Mouse (Mus musculus) embryonic facial prominence, embryonic 13.5 days (tissue): ENCODE data around the gene Trove2. TPM values are rescaled to one million over a fixed set of nuclear protein-coding genes. Genes with fewer than 3 reads are reported as not detected.
"Not testable (repeated sequence)": the region's sequence is repeated elsewhere in the genome, so short reads cannot be mapped to it uniquely, and the experiment has no call there.

ENCODE experiments used
- ATAC-seq: fragments of 200-750 bp; cut with Nextera tagmentation; 2 replicates; pipeline ENCODE4 v1.8.0; 2017; ENCODE audit warnings: low read depth; ENCODE audit not compliant: insufficient number of reproducible peaks, insufficient read depth, low FRiP score, low TSS enrichment
- H3K27ac ChIP-seq: fragments of 300-500 bp; sonication (generic); 2 replicates; pipeline ENCODE4 v1.5.1; 2015; ENCODE audit warnings: moderate library complexity, mild to moderate bottlenecking, inconsistent platforms
- H3K27me3 ChIP-seq: fragments of 300-500 bp; sonication (generic); 2 replicates; pipeline ENCODE4 v1.6.1; 2015; ENCODE audit warnings: mild to moderate bottlenecking, inconsistent platforms
- H3K36me3 ChIP-seq: fragments of 300-500 bp; sonication (generic); 2 replicates; pipeline ENCODE4 v1.6.1; 2015; ENCODE audit warnings: mild to moderate bottlenecking, inconsistent platforms
- H3K4me1 ChIP-seq: fragments of 300-500 bp; sonication (generic); 2 replicates; pipeline ENCODE4 v1.6.1; 2015; ENCODE audit warnings: inconsistent platforms
- H3K4me2 ChIP-seq: fragments of 300-500 bp; sonication (generic); 2 replicates; pipeline ENCODE4 v1.6.1; 2015; ENCODE audit warnings: moderate library complexity, mild to moderate bottlenecking, inconsistent platforms
- H3K4me3 ChIP-seq: fragments of 300-500 bp; sonication (generic); 2 replicates; pipeline ENCODE4 v1.5.1; 2015; ENCODE audit warnings: mild to moderate bottlenecking, inconsistent platforms
- H3K9ac ChIP-seq: fragments of 300-500 bp; sonication (generic); 2 replicates; pipeline ENCODE4 v1.6.1; 2015; ENCODE audit warnings: mild to moderate bottlenecking, inconsistent platforms
- H3K9me3 ChIP-seq: fragments of 300-500 bp; sonication (generic); 2 replicates; pipeline ENCODE4 v1.6.1; 2016; ENCODE audit warnings: inconsistent platforms
- WGBS: fragments of 180-500 bp; shearing (Covaris S2); methylation state at CpG from one replicate; pipeline ENCODE4 v1.1.7; 2015; ENCODE audit warnings: mixed read lengths; 5-methylcytosine and 5-hydroxymethylcytosine counted together
- polyA plus RNA-seq: library from polyadenylated mRNA; unstranded; fragments of >200 nt; fragmentation: Nextera tagmentation; extraction: Ambion mirVana; gene quantifications from 2 replicates; pipeline ENCODE4 v1.2.1, GENCODE M21; 2015

Gene Trove2
- polyA plus RNA-seq, 1 experiment from 2014 or later, result 25.9 TPM

GRCm38 (mm10) chr1:143733914-143734410 is 42.9 kb downstream of the Trove2 start:
- Histone ChIP-seq H3K9ac (no peak overlapping the region), H3K36me3 (no peaks in the 10 kb centered on the region), H3K4me2 (no peak overlapping the region), H3K27me3 (no peaks in the 10 kb centered on the region), H3K9me3 (no peaks in the 10 kb centered on the region), H3K27ac (no peak overlapping the region), H3K4me1 (no peaks in the 10 kb centered on the region), H3K4me3 (no peak overlapping the region)
- WGBS, result 74% methylated on average over 5 of the region's 5 CpGs
- no peak for ATAC-seq

DNA sequence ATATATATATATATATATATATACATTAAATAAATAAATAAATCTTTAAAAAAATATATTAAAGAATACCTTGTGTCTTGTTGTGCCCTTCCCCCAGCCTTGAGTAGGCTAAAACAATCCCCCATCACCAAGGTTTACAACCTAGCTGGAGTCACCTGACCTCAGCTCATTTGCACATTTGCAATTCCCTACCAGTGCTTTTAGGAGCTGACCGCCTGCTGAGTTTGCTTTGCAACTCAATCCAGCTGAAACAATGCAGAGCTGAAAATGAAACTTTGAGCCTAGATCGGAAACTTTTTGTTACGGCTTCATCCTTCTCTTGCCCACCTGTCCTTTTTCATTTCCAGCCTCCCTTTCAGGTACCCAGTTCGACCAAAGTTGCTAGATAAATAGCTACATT is 45.2 kb downstream of the Trove2 start:
- no peaks in the 10 kb centered on the region for H3K36me3 ChIP-seq
- H3K27me3 ChIP-seq, result no peaks in the 10 kb centered on the region
- no peak overlapping the region for H3K27ac ChIP-seq
- ATAC-seq, result no peak
- no peaks in the 10 kb centered on the region for H3K4me1 ChIP-seq
- no peak overlapping the region for H3K4me2 ChIP-seq
- WGBS, result 50% methylated on average over 4 of the region's 4 CpGs
- H3K9ac ChIP-seq, result no peak overlapping the region
- H3K4me3 ChIP-seq, result no peak overlapping the region
- no peaks in the 10 kb centered on the region for H3K9me3 ChIP-seq

DNA sequence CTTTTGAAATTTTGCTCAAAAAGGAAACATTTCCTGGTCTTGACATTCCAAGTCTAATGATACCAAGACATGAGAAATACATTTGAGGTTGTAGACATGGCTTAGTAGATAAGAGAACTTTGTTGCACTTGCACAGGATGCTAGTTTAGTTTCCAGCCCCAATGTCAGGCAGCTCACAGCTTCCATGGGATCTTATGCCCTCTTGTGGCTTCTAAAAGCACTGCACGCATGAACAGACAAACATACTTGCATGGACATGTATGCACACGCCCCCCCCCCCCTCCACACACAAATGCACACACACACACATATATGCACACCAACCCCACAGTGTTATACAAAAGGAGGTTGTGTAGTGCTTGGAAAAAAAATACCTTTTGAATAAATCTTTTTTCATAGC is 46.0 kb downstream of the Trove2 start:
- no peak for ATAC-seq
- H3K4me3 ChIP-seq, result no peak overlapping the region
- no peaks in the 10 kb centered on the region for H3K27me3 ChIP-seq
- 78% methylated on average over 2 of the region's 2 CpGs for whole genome bisulfite sequencing
- no peaks in the 10 kb centered on the region for H3K9me3 ChIP-seq
- no peak overlapping the region for H3K27ac ChIP-seq
- H3K4me1 ChIP-seq, result no peaks in the 10 kb centered on the region
- no peaks in the 10 kb centered on the region for H3K36me3 ChIP-seq
- H3K9ac ChIP-seq, result no peak overlapping the region
- H3K4me2 ChIP-seq, result no peak overlapping the region

DNA sequence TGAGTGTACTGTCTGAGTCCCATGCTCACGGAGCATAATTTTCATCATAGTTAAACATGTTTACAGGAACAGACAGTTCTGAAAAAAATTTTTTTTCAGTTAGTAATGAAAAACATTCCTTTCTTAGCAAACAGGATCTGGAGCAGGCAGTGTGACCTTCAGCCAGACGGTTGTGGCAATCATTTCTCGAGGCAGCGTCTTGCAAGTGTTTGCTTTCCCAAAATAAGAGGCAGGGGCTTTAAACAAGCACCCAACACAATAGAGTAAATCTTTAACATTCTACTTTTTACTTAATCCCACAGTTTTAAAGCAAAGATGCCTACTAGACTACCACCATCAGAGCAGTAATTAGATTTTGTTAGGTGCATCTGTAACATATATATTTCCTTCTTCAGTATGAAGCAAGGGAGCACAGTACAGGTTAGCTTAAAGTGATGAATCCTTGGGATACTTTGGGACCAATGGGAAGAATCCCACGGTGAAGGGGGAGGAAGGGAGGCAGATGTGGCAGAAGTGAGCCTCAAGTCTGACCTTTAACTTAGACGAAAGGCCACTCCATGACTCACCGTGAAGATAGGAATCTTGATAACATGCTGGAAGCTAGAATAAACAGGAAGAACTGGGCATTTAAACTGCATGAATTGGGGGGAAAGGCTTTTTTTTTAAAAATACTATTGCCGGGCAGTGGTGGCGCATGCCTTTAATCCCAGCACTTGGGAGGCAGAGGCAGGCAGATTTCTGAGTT is 49.0 kb downstream of the Trove2 start:
- WGBS, result 52% methylated on average over 9 of the region's 9 CpGs
- H3K4me1 ChIP-seq, result no peaks in the 10 kb centered on the region
- H3K4me2 ChIP-seq, result no peak overlapping the region
- no peaks in the 10 kb centered on the region for H3K36me3 ChIP-seq
- no peaks in the 10 kb centered on the region for H3K9me3 ChIP-seq
- no peak overlapping the region for H3K4me3 ChIP-seq
- H3K9ac ChIP-seq, result no peak overlapping the region
- no peak overlapping the region for H3K27ac ChIP-seq
- H3K27me3 ChIP-seq, result no peaks in the 10 kb centered on the region
- no peak for ATAC-seq

- H3K9ac ChIP-seq, result no peak overlapping the region
- no peak for ATAC-seq
- H3K4me1 ChIP-seq, result no peaks in the 10 kb centered on the region
- no peak overlapping the region for H3K4me2 ChIP-seq
- H3K27me3 ChIP-seq, result no peaks in the 10 kb centered on the region
- WGBS, result 80% methylated on average over 5 of the region's 5 CpGs
- H3K36me3 ChIP-seq, result no peaks in the 10 kb centered on the region
- no peaks in the 10 kb centered on the region for H3K9me3 ChIP-seq
- H3K4me3 ChIP-seq, result no peak overlapping the region
- no peak overlapping the region for H3K27ac ChIP-seq
Measured at GRCm38 (mm10) chr1:143724456-143725064, 52.3 kb downstream of the Trove2 start.

- no CpG with 5 or more reads among the region's 2 CpGs for WGBS
- H3K4me2 ChIP-seq, H3K9ac ChIP-seq, H3K36me3 ChIP-seq, H3K9me3 ChIP-seq, H3K4me1 ChIP-seq, H3K27ac ChIP-seq, ATAC-seq, H3K27me3 ChIP-seq, H3K4me3 ChIP-seq: not testable (repeated sequence)
Measured at GRCm38 (mm10) chr1:143716038-143716437, 60.8 kb downstream of the Trove2 start, which contains the start of gene Glrx2. TSS of gene Glrx2 (plus strand) at chr1:143716338.

GRCm38 (mm10) chr1:143710627-143710976 is 66.3 kb downstream of the Trove2 start:
- Histone ChIP-seq H3K4me1 (peaks cover 6% of the 10 kb centered on the region), H3K9ac (no peak overlapping the region), H3K36me3 (no peaks in the 10 kb centered on the region), H3K27ac (no peak overlapping the region), H3K4me3 (no peak overlapping the region), H3K4me2 (no peak overlapping the region), H3K9me3 (no peaks in the 10 kb centered on the region), H3K27me3 (no peaks in the 10 kb centered on the region)
- ATAC-seq, result no peak
- 68% methylated on average over 5 of the region's 5 CpGs for WGBS

DNA sequence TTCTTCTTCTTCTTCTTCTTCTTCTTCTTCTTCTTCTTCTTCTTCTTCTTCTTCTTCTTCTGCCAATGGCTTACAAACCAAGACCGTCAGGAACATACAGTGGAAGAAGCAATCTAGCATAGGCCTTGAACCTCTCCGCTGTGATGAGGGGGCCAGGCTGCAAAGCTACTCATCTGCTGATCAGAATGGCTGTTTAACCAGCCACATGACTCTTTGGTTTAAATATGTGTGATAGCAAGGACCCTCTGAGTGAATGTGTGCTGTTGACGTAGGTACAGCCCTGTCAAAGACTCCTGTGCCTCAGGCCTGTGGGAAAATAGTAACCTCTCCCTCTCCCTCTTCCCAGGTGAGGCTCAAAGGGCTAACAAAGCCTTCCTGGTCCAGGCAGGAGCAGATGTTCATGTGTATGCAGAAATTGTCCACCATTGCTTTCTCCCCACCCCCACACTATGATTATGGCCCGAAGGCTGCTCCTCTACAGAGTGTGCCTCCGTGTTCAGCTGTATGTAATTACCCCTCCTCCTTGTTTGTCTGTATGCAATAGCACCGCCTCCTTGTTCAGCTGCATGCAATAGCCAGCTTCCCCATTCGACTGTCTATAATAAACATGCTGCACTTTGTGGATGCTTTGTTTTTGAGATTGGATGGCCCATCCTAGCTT is 66.8 kb downstream of the Trove2 start:
- H3K27ac ChIP-seq, result no peak overlapping the region
- H3K9me3 ChIP-seq, result no peaks in the 10 kb centered on the region
- H3K4me1 ChIP-seq, result peaks cover 6% of the 10 kb centered on the region
- 44% methylated on average over 7 of the region's 7 CpGs for WGBS
- H3K4me3 ChIP-seq, result no peak overlapping the region
- ATAC-seq, result peak; percentile 64; the same call in 1 of the 2 replicates
- no peaks in the 10 kb centered on the region for H3K36me3 ChIP-seq
- H3K4me2 ChIP-seq, result no peak overlapping the region
- no peaks in the 10 kb centered on the region for H3K27me3 ChIP-seq
- H3K9ac ChIP-seq, result no peak overlapping the region

- Histone ChIP-seq H3K4me1 (peaks cover 6% of the 10 kb centered on the region), H3K27ac (no peak overlapping the region), H3K4me3 (no peak overlapping the region), H3K36me3 (no peaks in the 10 kb centered on the region), H3K27me3 (no peaks in the 10 kb centered on the region), H3K9ac (no peak overlapping the region), H3K9me3 (no peaks in the 10 kb centered on the region), H3K4me2 (no peak overlapping the region)
- no peak for ATAC-seq
- 73% methylated on average over 6 of the region's 6 CpGs for WGBS
Measured at GRCm38 (mm10) chr1:143708361-143708760, 68.5 kb downstream of the Trove2 start.

DNA sequence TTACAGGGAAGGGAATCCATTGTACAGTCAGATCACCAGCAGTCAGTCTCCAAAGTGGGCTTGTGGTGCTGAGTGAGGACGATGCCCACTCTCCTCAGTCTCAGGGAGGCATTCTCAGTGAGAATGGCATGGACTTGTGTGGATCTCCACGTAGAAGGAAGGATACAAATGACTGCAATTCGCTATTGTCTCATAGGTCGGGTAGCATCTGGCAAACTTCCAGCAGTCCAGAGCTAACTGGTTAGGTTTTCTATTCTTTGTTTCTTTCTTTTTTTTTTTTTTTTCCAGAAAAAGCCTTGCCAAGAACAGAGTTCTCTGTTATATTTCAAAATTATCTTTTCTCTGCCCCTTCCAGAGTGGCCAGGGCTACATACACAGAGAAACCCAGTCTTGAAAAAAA is 69.9 kb downstream of the Trove2 start:
- Histone ChIP-seq H3K4me2 (no peak overlapping the region), H3K27me3 (no peaks in the 10 kb centered on the region), H3K36me3 (no peaks in the 10 kb centered on the region), H3K9me3 (no peaks in the 10 kb centered on the region), H3K9ac (no peak overlapping the region), H3K4me3 (no peak overlapping the region), H3K27ac (no peak overlapping the region), H3K4me1 (peaks cover 6% of the 10 kb centered on the region)
- 68% methylated on average over 4 of the region's 4 CpGs for WGBS
- no peak for ATAC-seq

DNA sequence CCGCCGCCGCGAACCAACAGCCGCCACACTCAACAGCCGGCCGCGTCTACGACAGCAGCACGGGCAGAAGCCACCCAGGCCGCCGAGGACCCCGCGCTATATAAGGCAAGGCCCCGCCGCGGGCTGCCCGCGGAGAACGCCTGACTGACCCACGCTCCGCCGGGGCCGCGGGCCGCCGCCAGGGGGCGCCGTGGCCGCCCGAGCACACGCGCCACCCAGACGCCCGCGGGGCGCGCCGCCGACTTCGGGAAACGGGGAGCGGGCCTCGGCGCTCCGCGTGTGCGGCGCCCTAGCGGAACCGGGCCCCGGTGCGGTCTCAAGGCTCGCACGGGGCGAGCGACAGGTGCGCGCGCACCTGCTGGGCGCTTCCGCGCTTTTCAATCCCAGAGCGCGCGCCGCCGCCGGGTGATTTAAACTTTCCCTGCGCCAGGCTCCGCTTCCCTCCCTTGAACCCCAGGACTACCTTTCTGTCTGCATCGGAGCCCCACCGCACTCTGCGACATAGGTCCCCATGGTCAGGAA is 74.1 kb downstream of the Trove2 start, which contains the start of gene Cdc73:
Gene Cdc73, minus strand, starts transcription at position 153 of the 522 bp plus-strand sequence.
- ATAC-seq, result peak; percentile 99
- Histone ChIP-seq H3K9me3 (no peaks in the 10 kb centered on the region), H3K27me3 (no peaks in the 10 kb centered on the region), H3K9ac (peak within 1 kb of the TSS; percentile 92), H3K27ac (peak within 1 kb of the TSS; percentile 92), H3K36me3 (peaks cover 8% of the 10 kb centered on the region), H3K4me2 (peak within 1 kb of the TSS; percentile 63), H3K4me3 (peak within 1 kb of the TSS; percentile 86), H3K4me1 (peaks cover 6% of the 10 kb centered on the region)
- WGBS, result under 1% methylated on average over 46 of the region's 74 CpGs
